Comparison of ENCODE assay signal across 32 mouse cellular contexts in genomic region chr2:93553905-93554304, GRCm38 (mm10). TPM values are rescaled to one million over a fixed set of nuclear protein-coding genes. Genes with fewer than 3 reads are reported as not detected.
A peak's percentile ranks its signal among the peaks of the same experiment; 100 is the strongest.
DNase-seq lines count a peak whose midpoint lies in the region; ATAC-seq and TF ChIP-seq lines count a peak whose summit lies in the region.
"Had no signal": no experiment of that assay in that cellular context is flagged by ENCODE, and none has a peak within 500 bp of the region (broad histone marks: within the 10 kb centered on the region; RNA-seq: fewer than 3 reads in every experiment).

No protein-coding gene starts in this region.

- H3K27ac ChIP-seq in forebrain, embryonic 11.5 days (ENCODE audit: low read depth, low read length), result no peak overlapping the region
- H3K27ac ChIP-seq in forebrain, embryonic 16.5 days (ENCODE audit: low read length), result no peak overlapping the region
- H3K27ac ChIP-seq in midbrain, embryonic 16.5 days (ENCODE audit: low read length), result no peak overlapping the region
- H3K27ac ChIP-seq in midbrain, embryonic 15.5 days, result no peak overlapping the region
- H3K27ac ChIP-seq in embryonic facial prominence, embryonic 12.5 days, result peak overlapping the region; percentile 86
- H3K27ac ChIP-seq in limb, embryonic 12.5 days, result peak overlapping the region; percentile 31; the same call in 1 of the 2 replicates
- H3K27ac ChIP-seq in lung, postnatal 0 days (ENCODE audit: low read length), result no peak overlapping the region
- H3K27ac ChIP-seq: heart, adult 2 months; hindbrain, embryonic 14.5 days; kidney, postnatal 0 days; liver, embryonic 15.5 days; midbrain, embryonic 12.5 days had no signal

- no peak for ATAC-seq in forebrain, embryonic 11.5 days (replicated peaks; ENCODE audit: low FRiP score)
- ATAC-seq in forebrain, embryonic 16.5 days, result no peak
- ATAC-seq in midbrain, embryonic 16.5 days, result 0 out of 2 replicates have a peak, but pooled peaks have one; percentile 62
- no peak for ATAC-seq in midbrain, embryonic 15.5 days (replicated peaks)
- ATAC-seq in embryonic facial prominence, embryonic 12.5 days (ENCODE audit: insufficient number of reproducible peaks, insufficient read depth, low FRiP score, low TSS enrichment), result 0 out of 2 replicates have a peak, but pooled peaks have one; percentile 63
- peak; percentile 21; the same call in 1 of the 2 replicates for ATAC-seq in limb, embryonic 12.5 days (ENCODE audit: insufficient number of reproducible peaks, insufficient read depth, low FRiP score, low TSS enrichment, low read depth)
- ATAC-seq in lung, postnatal 0 days, result no peak
- ATAC-seq: Patski had no signal

- H3K4me3 ChIP-seq in forebrain, embryonic 11.5 days (ENCODE audit: low read depth, low read length), result no peak overlapping the region
- H3K4me3 ChIP-seq in forebrain, embryonic 16.5 days (replicated peaks; ENCODE audit: low read length), result no peak overlapping the region
- no peak overlapping the region for H3K4me3 ChIP-seq in midbrain, embryonic 16.5 days (ENCODE audit: low read depth, low read length)
- no peak overlapping the region for H3K4me3 ChIP-seq in midbrain, embryonic 15.5 days
- no peak overlapping the region for H3K4me3 ChIP-seq in embryonic facial prominence, embryonic 12.5 days
- H3K4me3 ChIP-seq in limb, embryonic 12.5 days (replicated peaks), result no peak overlapping the region
- H3K4me3 ChIP-seq in lung, postnatal 0 days (ENCODE audit: low read depth, low read length), result no peak overlapping the region
- H3K4me3 ChIP-seq: heart, adult 2 months; heart, embryonic 12.5 days; liver, embryonic 15.5 days; midbrain, embryonic 12.5 days had no signal

- no peak for TF ChIP-seq EP300 in lung, postnatal 0 days (IDR thresholded peaks at IDR 0.05)

- no peaks in the 10 kb centered on the region; the same call in 1 of the 2 replicates for H3K4me1 ChIP-seq in forebrain, embryonic 11.5 days (replicated peaks; ENCODE audit: control insufficient read depth, insufficient read depth, low read length)
- no peaks in the 10 kb centered on the region for H3K4me1 ChIP-seq in forebrain, embryonic 16.5 days (replicated peaks; ENCODE audit: control insufficient read depth, insufficient read depth, low read length)
- no peaks in the 10 kb centered on the region for H3K4me1 ChIP-seq in midbrain, embryonic 16.5 days (ENCODE audit: control insufficient read depth, insufficient read depth, low read length)
- H3K4me1 ChIP-seq in midbrain, embryonic 15.5 days, result peaks cover 5% of the 10 kb centered on the region; the same call in 1 of the 2 replicates
- peaks cover 28% of the 10 kb centered on the region for H3K4me1 ChIP-seq in embryonic facial prominence, embryonic 12.5 days
- H3K4me1 ChIP-seq in limb, embryonic 12.5 days (replicated peaks), result peaks cover 27% of the 10 kb centered on the region
- H3K4me1 ChIP-seq in lung, postnatal 0 days (ENCODE audit: insufficient read depth, low read depth, low read length), result no peaks in the 10 kb centered on the region
- H3K4me1 ChIP-seq: heart, embryonic 12.5 days; liver, embryonic 15.5 days had no signal

- no peak for TF ChIP-seq CTCF in lung, postnatal 0 days (IDR thresholded peaks at IDR 0.05)

- no peak overlapping the region for H3K4me2 ChIP-seq in forebrain, embryonic 11.5 days (ENCODE audit: low read depth, low read length, severe bottlenecking)
- no peak overlapping the region for H3K4me2 ChIP-seq in forebrain, embryonic 16.5 days (ENCODE audit: low read length)
- H3K4me2 ChIP-seq in midbrain, embryonic 16.5 days (ENCODE audit: low read length), result no peak overlapping the region
- H3K4me2 ChIP-seq in midbrain, embryonic 15.5 days, result no peak overlapping the region
- no peak overlapping the region for H3K4me2 ChIP-seq in embryonic facial prominence, embryonic 12.5 days (replicated peaks)
- H3K4me2 ChIP-seq in limb, embryonic 12.5 days, result no peak overlapping the region
- H3K4me2 ChIP-seq in lung, postnatal 0 days (replicated peaks; ENCODE audit: low read depth, low read length), result no peak overlapping the region
- H3K4me2 ChIP-seq: heart, embryonic 12.5 days; hindbrain, embryonic 14.5 days; liver, embryonic 15.5 days; lung, embryonic 14.5 days; midbrain, embryonic 12.5 days had no signal

- WGBS in forebrain, embryonic 11.5 days, result 43% methylated on average over 5 of the region's 5 CpGs
- WGBS in forebrain, embryonic 16.5 days, result 23% methylated on average over 5 of the region's 5 CpGs
- 39% methylated on average over 5 of the region's 5 CpGs for WGBS in midbrain, embryonic 16.5 days
- WGBS in midbrain, embryonic 15.5 days, result 31% methylated on average over 5 of the region's 5 CpGs
- WGBS in embryonic facial prominence, embryonic 12.5 days, result 15% methylated on average over 5 of the region's 5 CpGs
- 29% methylated on average over 5 of the region's 5 CpGs for WGBS in limb, embryonic 12.5 days
- WGBS in lung, postnatal 0 days, result 65% methylated on average over 5 of the region's 5 CpGs

- no peaks in the 10 kb centered on the region for H3K27me3 ChIP-seq in forebrain, embryonic 11.5 days (ENCODE audit: control insufficient read depth, insufficient read depth, low read length)
- no peaks in the 10 kb centered on the region for H3K27me3 ChIP-seq in forebrain, embryonic 16.5 days (replicated peaks; ENCODE audit: control insufficient read depth, insufficient read depth, low read length)
- H3K27me3 ChIP-seq in midbrain, embryonic 16.5 days (ENCODE audit: control insufficient read depth, insufficient read depth, low read depth, low read length), result no peaks in the 10 kb centered on the region
- H3K27me3 ChIP-seq in midbrain, embryonic 15.5 days (replicated peaks), result no peaks in the 10 kb centered on the region
- no peaks in the 10 kb centered on the region for H3K27me3 ChIP-seq in embryonic facial prominence, embryonic 12.5 days
- H3K27me3 ChIP-seq in limb, embryonic 12.5 days, result no peaks in the 10 kb centered on the region
- H3K27me3 ChIP-seq in lung, postnatal 0 days (replicated peaks; ENCODE audit: insufficient read depth, low read length), result no peaks in the 10 kb centered on the region
- H3K27me3 ChIP-seq: heart, embryonic 12.5 days; liver, embryonic 15.5 days; midbrain, embryonic 12.5 days had no signal

- H3K9ac ChIP-seq in forebrain, embryonic 11.5 days (ENCODE audit: low read length), result no peak overlapping the region
- no peak overlapping the region for H3K9ac ChIP-seq in forebrain, embryonic 16.5 days (replicated peaks; ENCODE audit: low read depth, low read length)
- H3K9ac ChIP-seq in midbrain, embryonic 16.5 days (ENCODE audit: low read depth, low read length), result no peak overlapping the region
- no peak overlapping the region for H3K9ac ChIP-seq in midbrain, embryonic 15.5 days
- 0 out of 2 replicates have a peak overlapping the region, but pooled peaks have one; percentile 27 for H3K9ac ChIP-seq in embryonic facial prominence, embryonic 12.5 days
- H3K9ac ChIP-seq in limb, embryonic 12.5 days (replicated peaks), result no peak overlapping the region; the same call in 1 of the 2 replicates
- H3K9ac ChIP-seq in lung, postnatal 0 days (replicated peaks; ENCODE audit: low read depth), result no peak overlapping the region
- H3K9ac ChIP-seq: heart, embryonic 12.5 days; hindbrain, embryonic 14.5 days; liver, embryonic 15.5 days; lung, embryonic 14.5 days; midbrain, embryonic 12.5 days had no signal

- no peaks in the 10 kb centered on the region for H3K36me3 ChIP-seq in forebrain, embryonic 11.5 days (ENCODE audit: control insufficient read depth, insufficient read depth, low read length)
- H3K36me3 ChIP-seq in forebrain, embryonic 16.5 days (ENCODE audit: control insufficient read depth, insufficient read depth), result no peaks in the 10 kb centered on the region
- no peaks in the 10 kb centered on the region for H3K36me3 ChIP-seq in midbrain, embryonic 16.5 days (ENCODE audit: control insufficient read depth, insufficient read depth, low read length)
- H3K36me3 ChIP-seq in midbrain, embryonic 15.5 days (replicated peaks), result no peaks in the 10 kb centered on the region
- H3K36me3 ChIP-seq in embryonic facial prominence, embryonic 12.5 days, result no peaks in the 10 kb centered on the region
- no peaks in the 10 kb centered on the region for H3K36me3 ChIP-seq in limb, embryonic 12.5 days
- no peaks in the 10 kb centered on the region for H3K36me3 ChIP-seq in lung, postnatal 0 days (ENCODE audit: insufficient read depth, low read length)
- H3K36me3 ChIP-seq: heart, embryonic 12.5 days; liver, embryonic 15.5 days; midbrain, embryonic 12.5 days had no signal

- peak; percentile 57 for DNase-seq in forebrain, embryonic 11.5 days (ENCODE audit: low spot score)
- DNase-seq in right cerebral cortex, postnatal 10 days (ENCODE audit: low spot score in 2 of 2), result no peak
- DNase-seq in lung, postnatal 0 days (ENCODE audit: low spot score), result no peak
- DNase-seq: adrenal gland, postnatal 14 days; cerebellum, adult 11 months; cerebellum, adult 9-11 months; gastrocnemius, postnatal 36 days; heart, adult 2 months; heart, postnatal 4 days; kidney, adult 2 months; kidney, postnatal 4 days; lung, embryonic 14.5 days; thymus, postnatal 4 days had no signal

- no peaks in the 10 kb centered on the region for H3K9me3 ChIP-seq in forebrain, embryonic 11.5 days (ENCODE audit: control insufficient read depth, low read length)
- no peaks in the 10 kb centered on the region for H3K9me3 ChIP-seq in forebrain, embryonic 16.5 days (ENCODE audit: control insufficient read depth, low read length)
- H3K9me3 ChIP-seq in midbrain, embryonic 16.5 days (replicated peaks; ENCODE audit: control insufficient read depth, low read length, poor library complexity, severe bottlenecking), result no peaks in the 10 kb centered on the region
- H3K9me3 ChIP-seq in midbrain, embryonic 15.5 days, result no peaks in the 10 kb centered on the region
- no peaks in the 10 kb centered on the region for H3K9me3 ChIP-seq in embryonic facial prominence, embryonic 12.5 days
- H3K9me3 ChIP-seq in limb, embryonic 12.5 days, result no peaks in the 10 kb centered on the region
- H3K9me3 ChIP-seq in lung, postnatal 0 days (ENCODE audit: low read length), result no peaks in the 10 kb centered on the region
- H3K9me3 ChIP-seq: heart, embryonic 12.5 days; liver, embryonic 15.5 days; midbrain, embryonic 12.5 days had no signal

RNA-seq across cellular contexts. Expression of gene Gm10803, which starts 6.5 kb away (rescaled TPM):
- polyA plus RNA-seq in forebrain, embryonic 11.5 days (2014; fragmentation: Nextera tagmentation; extraction: Ambion mirVana), result not detected in 2 replicates
- not detected in 2 replicates for polyA plus RNA-seq in forebrain, embryonic 16.5 days (2015; fragmentation: Nextera tagmentation; extraction: Ambion mirVana)
- polyA plus RNA-seq in midbrain, embryonic 16.5 days (2015; fragmentation: Nextera tagmentation; extraction: Ambion mirVana), result not detected in 2 replicates
- polyA plus RNA-seq in midbrain, embryonic 15.5 days (2015; fragmentation: Nextera tagmentation; extraction: Ambion mirVana), result not detected in 2 replicates
- polyA plus RNA-seq in embryonic facial prominence, embryonic 12.5 days (2016; fragmentation: Nextera tagmentation; extraction: Ambion mirVana), result not detected in 2 replicates
- polyA plus RNA-seq in limb, embryonic 12.5 days (2016; fragmentation: Nextera tagmentation; extraction: Ambion mirVana), result not detected in 2 replicates
- polyA plus RNA-seq in lung, postnatal 0 days (2015; fragmentation: Nextera tagmentation; extraction: Ambion mirVana), result not detected in 2 replicates
- polyA plus RNA-seq: frontal cortex, adult 2 months; heart, adult 2 months; heart, embryonic 12.5 days; heart, postnatal 0 days; hindbrain, embryonic 14.5 days; intestine, embryonic 14.5 days; kidney, adult 2 months; kidney, postnatal 0 days; liver, adult 2 months; liver, embryonic 15.5 days; lung, embryonic 14.5 days; midbrain, embryonic 12.5 days; neural tube, embryonic 11.5 days; Patski; spleen, adult 2 months; testis, adult 2 months; thymus, postnatal 0 days had no signal

Comparison
In these comparisons a context has a peak if more than half of its experiments do, and no peak if none do; other contexts are left out.
1. ATAC-seq: peak in midbrain, embryonic 16.5 days (single experiment), embryonic facial prominence, embryonic 12.5 days (single experiment) and limb, embryonic 12.5 days (single experiment); none in forebrain, embryonic 11.5 days (single experiment), forebrain, embryonic 16.5 days (single experiment), midbrain, embryonic 15.5 days (single experiment) and lung, postnatal 0 days (single experiment).
2. H3K27ac ChIP-seq: peak in embryonic facial prominence, embryonic 12.5 days (single experiment) and limb, embryonic 12.5 days (single experiment); none in forebrain, embryonic 11.5 days (single experiment), forebrain, embryonic 16.5 days (single experiment), midbrain, embryonic 16.5 days (single experiment), midbrain, embryonic 15.5 days (single experiment) and lung, postnatal 0 days (single experiment).